Mouse (Mus musculus) CH12.LX (cell line): ENCODE data around the gene Gm10190. TPM values are rescaled to one million over a fixed set of nuclear protein-coding genes. Genes with fewer than 3 reads are reported as not detected.

Experiments used
- DNase-seq: peaks from one replicate; pipeline ENCODE4 v3.0.0-alpha.2; 2013; ENCODE audit errors: extremely low read depth
- H3K27ac ChIP-seq: 2 replicates; pipeline ENCODE4 v1.5.1; 2012; ENCODE audit warnings: low read depth, mild to moderate bottlenecking, control low read depth, moderate library complexity; ENCODE audit not compliant: insufficient read depth
- H3K27me3 ChIP-seq: replicated peaks from 2 replicates; pipeline ENCODE3; 2012; ENCODE audit warnings: inconsistent platforms
- H3K36me3 ChIP-seq, 2 experiments: replicated peaks in 1 of 2; 2 replicates each; pipeline versions ENCODE3 to v1.6.1; 2012; ENCODE audit warnings: inconsistent platforms in 1 of 2, low read length in 1 of 2, mild to moderate bottlenecking in 1 of 2, mixed read lengths in 1 of 2, moderate library complexity in 1 of 2; ENCODE audit not compliant: control insufficient read depth in 1 of 2, insufficient read depth in 1 of 2
- H3K4me1 ChIP-seq, 2 experiments: 2 replicates each; pipeline ENCODE4 v1.6.1; 2012; ENCODE audit warnings: inconsistent platforms in 1 of 2, moderate library complexity in 1 of 2; ENCODE audit not compliant: insufficient read depth in 2 of 2, control insufficient read depth in 1 of 2
- H3K4me2 ChIP-seq: 2 replicates; pipeline ENCODE4 v1.6.1; 2012; ENCODE audit warnings: low read depth, mild to moderate bottlenecking, control low read depth; ENCODE audit not compliant: poor library complexity, insufficient read depth, severe bottlenecking
- H3K4me3 ChIP-seq, 3 experiments: fragments of 150-350 bp in 1 of 3; sonication (generic) in 1 of 3; replicated peaks in 1 of 3; 2 replicates each; pipeline versions ENCODE3 to v1.5.1; 2011 to 2012; ENCODE audit warnings: low read depth in 2 of 3, low read length in 2 of 3, mild to moderate bottlenecking in 2 of 3, moderate library complexity in 2 of 3, control low read depth in 1 of 3, improper control_type of control experiment in 1 of 3, inconsistent platforms in 1 of 3, mixed read lengths in 1 of 3; ENCODE audit not compliant: poor library complexity in 1 of 3
- H3K79me2 ChIP-seq: replicated peaks from 2 replicates; pipeline ENCODE4 v1.6.1; 2012; ENCODE audit warnings: mild to moderate bottlenecking, moderate library complexity; ENCODE audit not compliant: control insufficient read depth, poor library complexity, insufficient read depth, severe bottlenecking; ENCODE audit errors: extremely low read depth
- H3K9ac ChIP-seq: 2 replicates; pipeline ENCODE4 v1.6.1; 2012; ENCODE audit warnings: low read depth, mild to moderate bottlenecking, control low read depth, moderate library complexity; ENCODE audit not compliant: insufficient read depth
- H3K9me3 ChIP-seq: replicated peaks from 2 replicates; pipeline ENCODE3; 2012; ENCODE audit warnings: low read length, inconsistent platforms, mixed read lengths
- BHLHE40 ChIP-seq: IDR thresholded peaks from 2 replicates; pipeline ENCODE4 v1.6.1; 2011; ENCODE audit warnings: mild to moderate bottlenecking, low read depth, low read length, improper control_type of control experiment
- CHD1 ChIP-seq: IDR thresholded peaks from 2 replicates; pipeline ENCODE4 v1.6.1; 2012; ENCODE audit warnings: low read depth, low read length, improper control_type of control experiment, inconsistent platforms
- CTCF ChIP-seq, 2 experiments: IDR thresholded peaks in 1 of 2; conservative IDR thresholded peaks in 1 of 2; 2 replicates each; pipeline ENCODE4 v1.5.1; 2011 to 2012; ENCODE audit warnings: low read depth in 2 of 2, low read length in 2 of 2, improper control_type of control experiment in 1 of 2, inconsistent platforms in 1 of 2, mild to moderate bottlenecking in 1 of 2, moderate library complexity in 1 of 2
- ELF1 ChIP-seq: IDR thresholded peaks from 2 replicates; pipeline ENCODE4 v1.6.1; 2014; ENCODE audit warnings: low read depth, mild to moderate bottlenecking, inconsistent platforms, low read length, improper control_type of control experiment
- EP300 ChIP-seq: IDR thresholded peaks from 2 replicates; pipeline ENCODE4 v1.6.1; 2011; ENCODE audit warnings: low read length, improper control_type of control experiment
- ETS1 ChIP-seq: conservative IDR thresholded peaks from 2 replicates; pipeline ENCODE4 v1.6.1; 2012; ENCODE audit warnings: low read depth, mild to moderate bottlenecking, inconsistent platforms, low read length, improper control_type of control experiment, moderate library complexity
- GABPA ChIP-seq: IDR thresholded peaks from 2 replicates; pipeline ENCODE4 v1.6.1; 2012; ENCODE audit warnings: low read depth, low read length, improper control_type of control experiment, inconsistent platforms; ENCODE audit not compliant: insufficient replicate concordance
- JUN ChIP-seq: IDR thresholded peaks from 2 replicates; pipeline ENCODE4 v1.6.1; 2011; ENCODE audit warnings: low read depth, mild to moderate bottlenecking, low read length, improper control_type of control experiment, moderate library complexity; ENCODE audit not compliant: insufficient read depth
- JUND ChIP-seq: conservative IDR thresholded peaks from 2 replicates; pipeline ENCODE4 v1.6.1; 2011; ENCODE audit warnings: low read depth, low read length, improper control_type of control experiment
- KAT2A ChIP-seq: IDR thresholded peaks from 2 replicates; pipeline ENCODE4 v1.6.1; 2012; ENCODE audit warnings: low read length, improper control_type of control experiment, inconsistent platforms; ENCODE audit not compliant: insufficient replicate concordance
- MAX ChIP-seq: IDR thresholded peaks from 2 replicates; pipeline ENCODE4 v1.6.1; 2011; ENCODE audit warnings: low read length, improper control_type of control experiment
- NELFE ChIP-seq: IDR thresholded peaks from 2 replicates; pipeline ENCODE4 v1.6.1; 2011; ENCODE audit warnings: low read depth, low read length, improper control_type of control experiment
- PAX5 ChIP-seq: IDR thresholded peaks from 2 replicates; pipeline ENCODE4 v1.6.1; 2012; ENCODE audit warnings: low read length, inconsistent platforms, mixed read lengths
- POLR2A ChIP-seq: IDR thresholded peaks from 2 replicates; pipeline ENCODE4 v1.6.1; 2011; ENCODE audit warnings: low read depth, mild to moderate bottlenecking, improper control_type of control experiment, low read length
- POLR2AphosphoS2 ChIP-seq: IDR thresholded peaks from 2 replicates; pipeline ENCODE4 v1.6.1; 2011; ENCODE audit warnings: low read depth, low read length, improper control_type of control experiment
- RAD21 ChIP-seq: IDR thresholded peaks from 2 replicates; pipeline ENCODE4 v1.6.1; 2011; ENCODE audit warnings: low read depth, mild to moderate bottlenecking, low read length, improper control_type of control experiment, moderate library complexity
- SMC3 ChIP-seq: IDR thresholded peaks from 2 replicates; pipeline ENCODE4 v1.6.1; 2011; ENCODE audit warnings: low read depth, low read length, improper control_type of control experiment
- TBP ChIP-seq: conservative IDR thresholded peaks from 2 replicates; pipeline ENCODE4 v1.6.1; 2011; ENCODE audit warnings: low read depth, low read length, improper control_type of control experiment
- USF1 ChIP-seq: IDR thresholded peaks from 2 replicates; pipeline ENCODE4 v1.6.1; 2014; ENCODE audit warnings: low read depth, mild to moderate bottlenecking, inconsistent platforms, low read length, improper control_type of control experiment
- ZC3H11A ChIP-seq: IDR thresholded peaks from 2 replicates; pipeline ENCODE4 v1.6.1; 2012; ENCODE audit warnings: low read depth, mild to moderate bottlenecking, inconsistent platforms, low read length, improper control_type of control experiment
- ZKSCAN1 ChIP-seq: IDR thresholded peaks from 2 replicates; pipeline ENCODE4 v1.6.1; 2012; ENCODE audit warnings: low read depth, inconsistent platforms, low read length, improper control_type of control experiment, borderline replicate concordance
- dilution Hi-C: fragments of 300-500 bp; cut with MboI; formaldehyde crosslinking; loops from 2 replicates; pipeline ENCODE4 v1.14.3; 2020; ENCODE audit warnings: low sequenced_read_pairs; ENCODE audit not compliant: extremely low pct_unique_long_range_greater_than_20kb, extremely low pct_ligation_motif_present
- in situ Hi-C: fragments of 300-500 bp; cut with MboI; formaldehyde crosslinking; loops from 3 replicates; pipeline ENCODE4 v1.14.3; 2019; ENCODE audit warnings: low sequenced_read_pairs, low pct_ligation_motif_present, low pct_unique_long_range_greater_than_20kb, mixed read lengths
- polyA plus RNA-seq: library from polyadenylated mRNA; unstranded; fragments of >175 nt; gene quantifications from 2 replicates; pipeline ENCODE4 v1.2.1, GENCODE M21; 2012; ENCODE audit warnings: low read depth; ENCODE audit not compliant: insufficient read length
- total RNA-seq, 2 experiments: library from RNA; depleted of rRNA; stranded (reverse); fragments of 300-350 nt in 1 of 2; fragments of >200 nt in 1 of 2; gene quantifications; 2 replicates each; pipeline ENCODE4 v1.2.3; 2012 to 2014

Gm10190 gene
- total and polyA plus RNA-seq, 3 experiments: not detected

- DNase-seq: peak; percentile 13
- Histone ChIP-seq H3K27ac (no peak overlapping the region), H3K79me2 (no peaks in the 10 kb centered on the region), H3K4me1 (no peaks in the 10 kb centered on the region), H3K4me3 (no peak overlapping the region), H3K4me2 (no peak overlapping the region), H3K27me3 (no peaks in the 10 kb centered on the region), H3K9ac (no peak overlapping the region), H3K9me3 (no peaks in the 10 kb centered on the region), H3K36me3 (no peaks in the 10 kb centered on the region)
- dilution Hi-C loops (no loop called here), in situ Hi-C loops (no loop called here)
- TF ChIP-seq SMC3: peak; percentile 65
- peak; percentile 46 for TF ChIP-seq RAD21
- TF ChIP-seq CTCF (conservative IDR thresholded peaks at IDR 0.05 in 1 of 2, IDR thresholded peaks at IDR 0.05 in 1 of 2; ENCODE audit: low read depth in 2 of 2, low read length in 2 of 2): peak in 1 of 2 experiments; percentile 59; a peak in 2 of 4 replicates
- TF ChIP-seq POLR2AphosphoS2: no peak
Observed at GRCm38 (mm10) chr17:80345277-80345676, 28.1 kb downstream of the Gm10190 start.

- Histone ChIP-seq H3K9ac (no peak overlapping the region), H3K4me3 (no peak overlapping the region), H3K27me3 (peaks cover 1% of the 10 kb centered on the region), H3K79me2 (no peaks in the 10 kb centered on the region), H3K4me1 (peaks cover 0 to 5% of the 10 kb centered on the region in 2 experiments; a peak in 2 of 4 replicates), H3K4me2 (no peak overlapping the region), H3K27ac (no peak overlapping the region), H3K36me3 (no peaks in the 10 kb centered on the region), H3K9me3 (no peaks in the 10 kb centered on the region)
- DNase-seq: peak; percentile 42
- in situ Hi-C loops (no loop called here), dilution Hi-C loops (no loop called here)
- TF ChIP-seq TBP: 0 out of 2 replicates have a peak, but pooled peaks have one; percentile 35
- TF ChIP-seq EP300: no peak
- TF ChIP-seq SMC3: peak; percentile 83
- TF ChIP-seq RAD21: peak; percentile 89
- TF ChIP-seq ETS1: no peak
- TF ChIP-seq ZKSCAN1: no peak
- TF ChIP-seq POLR2AphosphoS2: no peak
- no peak for TF ChIP-seq JUND
- TF ChIP-seq ELF1: no peak
- peak; percentile 3; the same call in 1 of the 2 replicates for TF ChIP-seq ZC3H11A
- TF ChIP-seq CTCF (conservative IDR thresholded peaks at IDR 0.05 in 1 of 2, IDR thresholded peaks at IDR 0.05 in 1 of 2; ENCODE audit: low read depth in 2 of 2, low read length in 2 of 2): peak; percentile 32 to 85; a peak in 3 of 4 replicates
Observed at GRCm38 (mm10) chr17:80332386-80332785, 41.0 kb downstream of the Gm10190 start.

DNA sequence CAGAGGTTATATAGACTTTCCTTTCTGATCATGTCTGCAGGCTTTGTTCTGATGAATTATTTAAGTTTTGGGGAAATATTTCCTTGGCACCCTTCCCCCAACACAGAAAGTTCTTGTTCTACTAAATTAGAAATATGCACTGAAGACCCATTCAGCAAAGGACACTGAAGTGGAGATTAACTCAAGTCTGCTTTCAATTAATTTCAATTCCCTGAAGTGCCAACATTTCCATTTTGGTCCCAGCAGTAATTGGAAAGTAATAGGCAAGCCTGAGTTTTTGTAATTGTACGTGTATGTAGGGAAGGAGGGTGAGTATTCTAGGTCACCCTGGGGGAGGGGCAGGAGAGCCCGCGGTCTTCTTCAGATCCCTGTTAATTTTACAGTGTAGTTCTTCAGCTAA lies 46.9 kb downstream of the Gm10190 start:
- Histone ChIP-seq H3K9me3 (no peaks in the 10 kb centered on the region), H3K4me3 (no peak overlapping the region), H3K9ac (no peak overlapping the region), H3K36me3 (no peaks in the 10 kb centered on the region), H3K79me2 (no peaks in the 10 kb centered on the region), H3K4me2 (no peak overlapping the region), H3K4me1 (peaks cover 7 to 27% of the 10 kb centered on the region in 2 experiments)
- DNase-seq: no peak
- TF ChIP-seq POLR2A (no peak), SMC3 (no peak), NELFE (no peak), JUND (no peak), USF1 (no peak), CHD1 (no peak), GABPA (no peak), ZKSCAN1 (no peak), EP300 (no peak), BHLHE40 (no peak), JUN (no peak), PAX5 (no peak), MAX (no peak), KAT2A (no peak), ETS1 (no peak)
- TF ChIP-seq, all 38 proteins: peak for 0
- dilution Hi-C loops (no loop called here), in situ Hi-C loops (no loop called here)
- Histone ChIP-seq H3K27ac (no peak overlapping the region), H3K27me3 (no peaks in the 10 kb centered on the region)
